Mouse (Mus musculus) cerebellum, adult 18-20 months (tissue): ENCODE data around the gene Sdhc.
"Not testable (repeated sequence)": the region's sequence is repeated elsewhere in the genome, so short reads cannot be mapped to it uniquely, and the experiment has no call there.

Experiments used
- DNase-seq, 2 experiments: peaks; one replicate each; pipeline ENCODE4 v3.0.0; 2021

Sdhc gene

DNA sequence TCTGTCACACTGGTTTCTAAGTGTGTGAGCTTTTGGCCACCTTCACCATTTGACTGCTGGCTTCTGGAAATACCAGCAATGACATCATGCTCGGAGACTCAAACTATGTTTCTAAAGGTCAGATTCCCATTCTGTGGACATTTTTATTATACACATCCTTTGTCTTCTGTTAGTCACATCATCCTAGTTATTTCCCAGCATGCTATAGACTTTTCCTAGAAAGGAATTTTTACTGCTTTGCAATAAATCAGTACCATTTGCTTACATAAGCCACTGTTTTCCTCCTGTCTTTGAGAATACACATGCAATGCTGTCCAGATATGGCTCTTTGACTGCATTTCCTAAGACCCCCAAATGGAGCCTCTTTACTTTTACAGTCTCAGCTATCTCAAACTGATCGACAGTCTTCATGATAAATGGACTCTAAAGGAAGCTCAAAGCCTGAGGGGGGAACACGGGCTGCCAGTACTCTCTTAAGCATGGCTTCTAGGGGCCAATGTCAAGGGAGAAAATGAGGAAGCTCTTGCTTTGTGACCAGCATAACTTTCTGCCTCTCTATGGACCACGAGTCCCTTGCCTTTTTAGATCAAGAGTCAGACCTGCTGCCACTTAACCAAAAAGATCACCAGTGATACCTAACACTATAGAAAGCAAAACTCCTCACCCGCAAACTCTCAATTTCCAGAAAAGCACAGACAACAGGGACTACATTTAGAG is 15.4 kb upstream of the Sdhc start:
- no peak for DNase-seq

DNA sequence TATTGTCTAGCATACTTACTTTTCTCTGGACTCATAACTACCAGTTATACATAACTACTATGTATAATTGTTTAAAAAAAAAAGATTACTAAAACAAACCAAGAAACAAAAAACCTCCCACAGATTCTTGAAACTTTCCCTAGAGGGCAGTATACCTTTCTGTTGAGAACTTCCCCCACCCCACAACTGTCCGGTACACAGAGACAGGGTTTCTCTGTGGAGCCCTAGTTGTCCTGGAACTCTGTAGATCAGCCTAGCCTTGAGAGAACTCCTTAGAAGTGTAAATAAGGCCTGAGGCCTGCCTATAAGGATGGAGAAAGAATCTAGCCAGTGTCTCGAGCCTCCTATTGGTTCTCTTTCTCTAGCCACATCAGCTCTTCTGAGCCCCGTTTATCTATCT is 13.9 kb upstream of the Sdhc start:
- no peak for DNase-seq

- DNase-seq = no peak
Observed at GRCm38 (mm10) chr1:171162526-171162925, 12.1 kb upstream of the Sdhc start.

DNA sequence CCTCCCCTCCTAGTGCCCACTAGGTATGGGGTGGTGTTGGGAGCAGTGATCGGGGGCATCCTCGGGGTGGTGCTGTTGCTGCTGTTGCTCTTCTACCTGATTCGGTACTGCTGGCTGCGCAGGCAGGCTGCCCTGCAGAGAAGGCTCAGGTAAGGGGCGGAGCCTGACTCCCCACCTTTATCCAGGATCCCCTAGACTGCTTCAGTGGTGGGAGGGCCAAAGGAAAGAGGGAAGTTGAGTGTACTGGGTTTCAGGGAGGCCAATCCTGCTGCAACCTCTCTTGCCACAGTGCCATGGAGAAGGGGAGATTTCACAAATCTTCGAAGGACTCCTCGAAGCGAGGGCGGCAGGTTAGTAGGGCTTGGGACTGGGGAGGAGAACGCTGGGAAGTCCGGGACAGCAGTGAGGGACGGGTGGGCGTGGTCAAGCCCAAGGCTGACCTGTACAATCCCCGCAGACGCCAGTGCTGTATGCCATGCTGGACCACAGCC is 9.1 kb upstream of the Sdhc start:
- DNase-seq = no peak

DNA sequence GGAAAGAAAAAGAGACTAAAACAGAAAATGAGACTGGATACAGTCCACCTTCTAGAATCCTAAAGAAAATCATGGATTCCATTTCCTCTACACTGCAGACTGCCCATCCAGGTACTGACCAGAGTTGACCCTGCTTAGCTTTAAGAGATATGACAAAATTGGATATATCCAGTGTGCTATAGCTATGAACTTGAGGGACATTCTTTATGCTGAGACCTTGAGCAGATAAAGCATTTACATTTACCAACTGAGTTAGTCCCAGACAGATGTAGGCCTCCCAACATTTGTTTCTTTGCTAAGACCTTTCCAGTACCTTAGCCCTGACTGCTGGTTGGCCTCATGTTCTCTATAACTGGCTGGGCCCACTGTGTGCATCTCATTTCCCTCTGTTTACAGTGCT is 7.6 kb upstream of the Sdhc start:
- no peak for DNase-seq

GRCm38 (mm10) chr1:171156644-171157043 is 6.2 kb upstream of the Sdhc start:
- DNase-seq = no peak

DNA sequence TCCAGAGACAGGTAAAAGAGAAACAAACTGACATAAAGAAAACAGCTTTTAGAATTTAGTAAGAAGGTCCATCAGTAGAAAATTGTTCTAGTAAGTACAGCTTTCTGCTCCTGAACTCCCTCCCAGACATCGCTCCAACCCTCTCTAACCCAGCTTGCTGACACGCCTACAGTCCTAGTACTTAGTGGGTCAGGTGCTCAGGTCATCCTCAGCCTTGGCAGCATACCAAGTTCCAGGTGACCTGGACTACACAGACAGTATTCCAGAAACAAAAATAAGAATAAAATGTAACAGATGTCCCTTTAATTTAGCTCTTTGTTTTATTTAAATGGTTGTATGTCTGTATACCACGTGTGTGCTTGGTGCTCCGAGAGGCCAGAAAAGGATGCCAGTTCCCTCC is 1.6 kb upstream of the Sdhc start:
- no peak for DNase-seq

DNA sequence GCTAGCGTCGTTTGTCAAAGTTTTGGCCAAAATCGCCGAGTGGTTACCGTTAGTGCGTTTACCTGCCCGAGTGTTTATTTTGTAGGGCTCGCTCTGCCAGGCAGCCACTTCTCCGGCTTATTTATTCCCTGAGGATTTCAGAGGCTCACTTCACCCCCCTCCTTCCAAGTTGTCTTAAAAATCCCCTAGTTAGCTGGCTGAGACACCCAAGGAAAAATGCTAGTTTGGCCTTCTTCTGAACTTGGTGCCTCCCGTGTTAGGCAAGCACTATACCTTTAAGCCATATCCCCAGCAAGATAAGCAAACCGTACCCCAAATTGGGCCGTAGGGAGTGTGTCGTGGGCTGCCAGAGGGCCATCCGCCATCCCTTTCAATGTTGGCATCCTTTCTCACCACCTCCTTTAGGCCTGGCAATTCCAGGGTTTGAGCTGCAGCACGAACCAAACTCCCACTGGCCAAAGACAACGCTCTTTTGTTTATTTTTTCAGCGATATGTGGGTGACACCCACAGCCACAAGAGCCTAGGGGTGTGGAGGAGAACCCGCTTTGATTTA is 512 bp upstream of the Sdhc start:
- peak in 1 of 2 experiments; percentile 30 for DNase-seq

DNA sequence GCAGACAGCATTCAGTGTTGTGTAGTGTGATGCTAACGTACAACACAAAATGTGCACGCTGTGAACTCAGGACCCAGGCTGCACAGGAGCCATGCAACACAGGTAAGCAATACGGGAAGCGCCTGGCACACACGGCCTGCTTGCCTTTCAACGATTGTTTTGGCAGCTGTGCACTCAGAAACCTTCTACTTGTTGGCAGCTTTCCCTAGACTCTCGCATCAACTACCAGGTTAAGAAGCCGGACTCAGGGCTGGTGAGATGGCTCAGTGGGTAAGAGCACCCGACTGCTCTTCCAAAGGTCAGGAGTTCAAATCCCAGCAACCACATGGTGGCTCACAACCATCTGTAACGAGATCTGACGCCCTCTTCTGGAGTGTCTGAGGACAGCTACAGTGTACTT is 7.4 kb downstream of the Sdhc start:
- peak in 1 of 2 experiments; percentile 30 for DNase-seq

DNA sequence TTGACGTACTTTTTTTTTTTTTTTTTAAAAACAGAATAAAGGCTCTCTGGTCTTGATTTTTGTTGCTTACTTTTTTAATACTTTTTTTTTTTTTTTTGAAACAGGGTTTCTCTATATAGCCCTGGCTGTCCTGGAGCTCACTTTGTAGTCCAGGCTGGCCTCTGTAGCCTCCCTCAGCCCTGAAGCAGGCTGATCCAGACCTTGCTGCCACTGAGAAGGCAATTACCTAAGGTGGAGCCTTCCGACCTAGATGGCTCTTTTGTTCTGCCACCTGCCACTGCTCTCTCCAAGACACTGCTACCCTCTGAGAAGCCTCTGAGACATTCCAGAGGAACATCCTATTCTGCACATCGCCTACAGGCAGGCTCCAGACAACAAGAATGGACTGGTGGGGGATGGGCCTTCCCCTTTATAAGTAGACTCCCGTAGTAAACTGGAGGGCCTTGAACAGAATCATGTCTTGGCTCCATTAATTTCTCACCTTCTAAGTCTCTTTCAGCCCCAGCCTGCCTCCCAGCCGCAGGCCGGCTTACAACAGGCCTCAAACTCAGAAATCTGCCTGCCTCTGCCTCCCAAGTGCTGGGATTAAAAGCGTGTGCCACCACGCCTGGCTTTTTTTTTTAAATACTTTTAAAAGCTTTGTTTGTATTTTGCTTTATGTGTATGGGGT is 12.8 kb downstream of the Sdhc start:
- DNase-seq = not testable (repeated sequence)

DNA sequence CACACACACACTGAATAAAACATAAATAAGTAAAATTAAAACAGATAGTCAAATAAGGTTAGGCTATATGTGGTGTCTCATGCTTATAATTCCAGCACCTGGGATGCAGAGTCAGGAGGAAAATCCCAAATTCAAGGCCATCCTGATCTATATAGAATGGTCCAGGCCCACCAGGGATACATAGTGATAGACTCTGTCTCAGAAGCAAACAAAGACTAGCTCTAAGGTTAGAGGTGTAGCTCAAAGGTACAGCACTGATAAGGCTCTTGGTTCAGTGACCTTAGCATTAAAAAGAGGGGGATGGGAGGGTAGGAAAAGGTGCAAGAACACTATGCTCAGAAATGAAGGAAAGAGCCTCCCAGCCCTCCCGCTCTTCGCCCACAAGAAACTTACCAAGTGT is 14.8 kb downstream of the Sdhc start:
- no peak for DNase-seq

DNA sequence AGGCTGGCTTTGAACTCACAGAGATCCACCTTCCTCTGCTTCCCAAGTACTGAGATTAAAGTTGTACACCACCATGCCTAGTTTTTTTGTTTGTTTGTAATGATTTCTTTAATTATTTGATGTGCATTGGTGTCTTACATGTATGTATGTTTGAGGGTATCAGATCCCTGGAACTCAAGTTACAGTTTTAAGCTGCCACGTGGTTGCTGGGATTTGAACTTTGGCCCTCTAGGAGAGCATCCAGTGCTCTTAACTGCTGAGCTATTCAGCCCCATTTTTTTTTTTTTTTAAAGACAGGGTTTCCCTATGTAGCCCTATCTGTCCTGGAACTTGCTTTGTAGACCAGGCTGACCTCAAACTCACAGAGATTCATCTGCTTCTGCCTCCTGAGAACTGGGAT is 19.4 kb downstream of the Sdhc start:
- DNase-seq = no peak

DNA sequence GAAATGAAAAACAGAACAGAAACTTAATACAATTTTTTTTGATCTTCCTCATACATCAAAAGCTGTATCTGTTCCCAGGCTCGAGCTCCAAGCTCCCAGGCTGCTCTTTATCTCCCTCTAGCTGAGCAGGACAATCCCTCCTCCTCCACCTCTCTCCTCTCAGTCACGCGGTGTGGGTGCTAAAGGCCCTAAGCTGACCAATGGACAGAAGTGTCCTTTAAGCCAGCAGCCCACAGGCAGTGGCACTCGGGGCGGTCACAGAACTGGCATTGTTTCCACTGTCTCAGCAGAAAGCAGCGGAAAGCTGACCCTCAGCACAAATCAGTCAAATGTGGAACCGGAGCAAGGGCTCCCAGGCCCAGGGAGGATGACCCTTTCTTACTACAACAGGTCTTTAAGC is 21.2 kb downstream of the Sdhc start:
- peak in 1 of 2 experiments; percentile 25 for DNase-seq

- no peak for DNase-seq
Observed at GRCm38 (mm10) chr1:171124398-171124797, 26.0 kb downstream of the Sdhc start.

- no peak for DNase-seq
Observed at GRCm38 (mm10) chr1:171122932-171123331, 27.5 kb downstream of the Sdhc start.

- no peak for DNase-seq
Observed at GRCm38 (mm10) chr1:171121839-171122238, 28.6 kb downstream of the Sdhc start.

- DNase-seq = no peak
Observed at GRCm38 (mm10) chr1:171120893-171121292, 29.5 kb downstream of the Sdhc start.

DNA sequence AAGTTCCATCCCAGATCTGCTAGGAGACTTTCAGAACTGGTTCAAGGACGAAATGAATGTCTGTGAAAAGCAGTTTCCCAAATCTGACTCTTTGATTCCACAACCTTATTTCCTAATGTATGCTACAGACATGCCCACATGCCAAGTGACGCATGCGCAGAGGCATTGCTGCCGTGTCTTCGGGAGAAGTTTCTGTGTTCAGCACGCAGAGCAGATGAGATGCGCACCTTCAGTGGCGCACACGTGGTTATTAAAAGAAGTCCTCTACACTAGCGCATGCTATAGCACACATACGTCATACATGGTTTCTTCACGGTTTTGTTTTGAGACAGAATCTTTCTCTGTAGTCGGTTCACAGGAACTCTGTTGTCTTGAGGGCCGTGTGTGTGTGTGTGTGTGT is 31.0 kb downstream of the Sdhc start:
- DNase-seq = no peak

DNA sequence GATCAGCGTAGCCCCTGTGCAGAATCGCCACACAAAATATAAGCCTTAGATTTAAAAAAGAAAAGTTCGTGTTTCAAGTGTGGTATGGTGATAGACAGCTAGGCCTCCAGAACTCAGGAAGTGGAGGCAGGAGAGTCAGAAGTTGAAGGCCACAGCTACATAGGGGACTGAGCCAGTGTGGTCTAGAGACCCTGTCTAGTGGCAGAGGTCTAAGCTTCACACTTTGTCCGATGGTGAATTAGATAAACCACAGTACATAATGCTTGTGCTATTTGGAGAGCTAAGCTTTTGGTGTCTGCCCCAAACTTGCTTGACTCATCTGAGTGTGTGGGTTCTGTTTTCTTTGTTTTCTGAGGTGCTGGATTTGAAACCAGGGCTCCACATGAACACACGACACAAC is 31.4 kb downstream of the Sdhc start:
- DNase-seq = no peak

DNA sequence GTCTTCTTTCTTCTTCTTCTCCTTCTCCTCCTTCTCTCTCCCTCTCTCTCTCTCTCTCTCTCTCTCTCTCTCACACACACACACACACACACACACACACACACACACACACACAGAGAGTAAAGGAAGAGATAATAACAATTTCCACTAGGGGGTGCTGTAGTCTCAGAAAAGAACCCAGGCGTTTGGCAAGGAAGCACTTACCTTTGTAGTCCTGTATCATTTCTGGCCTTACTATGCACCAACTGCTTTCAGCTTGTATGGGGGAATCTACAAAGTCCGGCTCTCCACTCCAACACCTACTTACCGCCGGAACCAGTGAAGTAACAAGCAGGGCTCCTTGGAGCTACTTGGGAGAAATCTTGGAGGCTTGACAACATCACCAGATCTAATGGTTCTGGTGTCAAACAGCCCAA is 32.1 kb downstream of the Sdhc start:
- DNase-seq = peak; percentile 54 to 61

DNA sequence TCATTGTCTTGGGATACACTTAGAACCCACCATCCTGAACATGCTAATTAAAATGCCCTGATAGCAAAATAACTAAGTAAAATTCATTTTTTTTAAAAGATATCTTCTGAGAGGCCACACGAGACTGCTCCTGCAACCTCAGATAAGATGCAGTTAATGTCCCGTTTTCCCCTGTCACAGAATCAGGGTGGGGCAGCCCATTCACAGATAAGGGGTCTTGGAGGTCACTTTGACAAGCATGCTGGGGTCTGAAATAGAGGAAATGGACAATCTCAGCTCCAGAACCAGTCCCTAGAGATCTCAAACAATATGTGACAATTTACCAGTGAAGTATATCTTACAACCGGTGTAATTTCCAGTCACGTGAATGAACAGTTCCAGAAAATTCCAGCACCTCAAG is 34.1 kb downstream of the Sdhc start:
- no peak for DNase-seq

DNA sequence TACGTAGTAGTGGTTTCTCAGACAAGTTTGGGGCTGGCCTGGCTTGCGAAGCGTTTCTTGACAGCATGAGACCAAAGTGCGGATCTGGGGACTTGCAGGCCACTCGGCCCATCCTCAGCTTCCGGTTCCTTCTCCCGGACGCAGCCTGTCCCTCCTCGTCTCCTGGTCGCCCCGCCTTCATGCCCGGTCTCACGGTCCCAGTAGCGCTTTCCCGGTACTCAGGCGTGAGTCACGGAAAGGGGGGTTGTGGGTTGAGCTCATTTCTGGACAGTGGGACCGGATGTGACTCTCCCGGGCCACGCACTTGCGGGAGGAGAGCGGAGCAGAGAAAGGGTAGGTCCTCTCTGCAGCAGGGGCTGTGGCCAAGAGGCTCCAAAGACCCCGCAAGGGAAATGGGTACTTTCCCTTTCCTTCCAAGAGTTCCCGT is 36.5 kb downstream of the Sdhc start, which contains the start of gene Cfap126:
Cfap126 (plus strand) TSS at position 46 of the 427 bp plus-strand sequence.
- peak; percentile 72 to 86 for DNase-seq

DNA sequence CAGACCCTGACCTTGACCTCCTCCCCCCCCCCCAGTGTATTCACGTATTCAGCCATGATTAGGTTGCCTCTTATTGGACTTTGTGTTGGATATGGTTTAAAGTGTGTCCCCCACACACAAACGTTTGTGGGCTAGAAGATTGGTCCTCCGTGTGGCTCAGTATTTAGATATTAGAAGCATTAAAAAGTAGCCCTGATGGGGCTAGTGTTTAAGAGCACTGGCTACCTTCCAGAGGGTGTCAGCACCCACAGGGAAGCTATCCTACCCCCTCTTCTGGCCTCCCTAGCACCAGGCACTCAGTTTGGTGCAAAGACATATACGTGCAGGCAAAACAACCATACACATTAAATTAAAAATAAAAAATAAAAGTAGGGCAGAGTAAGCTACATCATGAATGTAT is 37.4 kb downstream of the Sdhc start:
- no peak for DNase-seq
